Mouse (Mus musculus) midbrain, embryonic 14.5 days (tissue): ENCODE data around the gene Tet3. TPM values are rescaled to one million over a fixed set of nuclear protein-coding genes. Genes with fewer than 3 reads are reported as not detected.

Experiments used
- ATAC-seq: fragments of 200-750 bp; cut with Nextera tagmentation; 2 replicates; pipeline ENCODE4 v1.8.0; 2017; ENCODE audit warnings: moderate number of reproducible peaks, moderate library complexity; ENCODE audit not compliant: low FRiP score, low TSS enrichment
- DNase-seq: peaks from one replicate; pipeline ENCODE4 v3.0.0-alpha.2; 2015
- H3K27ac ChIP-seq: fragments of 300-500 bp; sonication (generic); replicated peaks from 2 replicates; pipeline ENCODE4 v1.5.1; 2014; ENCODE audit warnings: mild to moderate bottlenecking, low read depth, low read length, moderate library complexity
- H3K27me3 ChIP-seq: fragments of 300-500 bp; sonication (generic); 2 replicates; pipeline ENCODE4 v1.6.1; 2014; ENCODE audit warnings: low read length, control low read depth, mixed read lengths; ENCODE audit not compliant: control insufficient read depth, insufficient read depth
- H3K36me3 ChIP-seq: fragments of 300-500 bp; sonication (generic); 2 replicates; pipeline ENCODE4 v1.6.1; 2014; ENCODE audit warnings: low read length, control low read depth; ENCODE audit not compliant: control insufficient read depth, insufficient read depth
- H3K4me1 ChIP-seq: fragments of 300-500 bp; sonication (generic); 2 replicates; pipeline ENCODE4 v1.6.1; 2014; ENCODE audit warnings: mild to moderate bottlenecking, antibody characterized with exemption, low read length, control low read depth; ENCODE audit not compliant: control insufficient read depth, insufficient read depth
- H3K4me2 ChIP-seq: fragments of 300-500 bp; sonication (generic); 2 replicates; pipeline ENCODE4 v1.6.1; 2014; ENCODE audit warnings: mild to moderate bottlenecking, low read length, moderate library complexity
- H3K4me3 ChIP-seq: fragments of 300-500 bp; sonication (generic); replicated peaks from 2 replicates; pipeline ENCODE4 v1.5.1; 2014; ENCODE audit warnings: low read depth, low read length
- H3K9ac ChIP-seq: fragments of 300-500 bp; sonication (generic); replicated peaks from 2 replicates; pipeline ENCODE4 v1.6.1; 2014; ENCODE audit warnings: mild to moderate bottlenecking, low read length, moderate library complexity
- H3K9me3 ChIP-seq: fragments of 300-500 bp; sonication (generic); 2 replicates; pipeline ENCODE4 v1.6.1; 2016; ENCODE audit warnings: low read length, control low read depth, mixed read lengths; ENCODE audit not compliant: control insufficient read depth
- WGBS: fragments of 180-500 bp; shearing (Covaris S2); extraction: QIAGEN DNeasy Blood & Tissue Kit; methylation state at CpG from one replicate; pipeline ENCODE4 v1.1.7; 2014; 5-methylcytosine and 5-hydroxymethylcytosine counted together
- polyA plus RNA-seq: library from polyadenylated mRNA; unstranded; fragments of >200 nt; fragmentation: Nextera tagmentation; extraction: Ambion mirVana; gene quantifications from 2 replicates; pipeline ENCODE4 v1.2.1, GENCODE M21; 2014

Gene Tet3
- polyA plus RNA-seq, 1 experiment from 2014 or later: 56.0 TPM

DNA sequence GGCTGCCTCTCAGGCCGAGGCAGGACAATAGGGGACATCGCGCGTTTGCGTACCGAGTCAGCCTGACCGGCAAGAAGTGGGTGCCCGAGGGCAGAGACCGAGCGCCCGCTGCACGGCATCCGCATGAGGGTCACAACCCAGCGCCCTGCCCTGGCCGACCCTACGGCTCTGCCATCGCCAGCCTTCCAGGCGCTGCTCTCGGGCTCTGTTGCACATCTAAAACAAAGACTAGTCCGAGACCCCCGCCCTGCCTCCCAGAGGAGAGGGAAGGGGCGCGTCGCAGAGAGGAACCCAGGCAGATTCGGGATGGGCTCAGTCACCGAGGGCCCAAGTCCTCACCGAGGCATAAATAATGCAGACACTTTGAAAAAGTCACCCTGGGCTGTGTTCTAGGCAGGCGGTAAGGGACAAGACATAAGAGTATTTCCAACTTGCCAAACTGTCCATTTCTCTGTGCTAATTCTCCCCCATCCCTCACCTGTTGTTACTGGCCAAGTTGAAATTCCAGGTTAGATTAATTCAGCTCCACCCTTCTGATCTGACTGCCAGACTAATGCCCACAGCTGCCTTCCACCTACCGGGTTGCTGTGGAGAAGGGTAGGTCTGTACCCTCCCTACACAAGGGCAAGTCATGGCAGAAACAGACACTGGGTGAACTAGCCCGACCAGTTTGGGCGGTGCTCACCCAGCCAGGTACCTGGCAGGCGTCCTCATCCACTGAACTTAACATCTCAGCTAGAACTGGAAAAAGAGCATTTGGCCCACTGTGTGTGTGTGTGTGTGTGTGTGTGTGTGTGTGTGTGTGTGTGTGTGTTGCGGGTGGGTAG lies 1.7 kb downstream of the Tet3 start:
- Histone ChIP-seq H3K9me3 (no peaks in the 10 kb centered on the region), H3K4me3 (peak overlapping the region; percentile 79), H3K27ac (peak overlapping the region; percentile 96), H3K4me2 (peak overlapping the region; percentile 92), H3K9ac (peak overlapping the region; percentile 97), H3K4me1 (peaks cover 40% of the 10 kb centered on the region), H3K36me3 (0 out of 2 replicates have a peak, but pooled peaks cover 3% of the 10 kb centered on the region), H3K27me3 (no peaks in the 10 kb centered on the region)
- WGBS: 4% methylated on average over 33 of the region's 33 CpGs
- peak; percentile 18; the same call in 1 of the 2 replicates for ATAC-seq
- no peak for DNase-seq

DNA sequence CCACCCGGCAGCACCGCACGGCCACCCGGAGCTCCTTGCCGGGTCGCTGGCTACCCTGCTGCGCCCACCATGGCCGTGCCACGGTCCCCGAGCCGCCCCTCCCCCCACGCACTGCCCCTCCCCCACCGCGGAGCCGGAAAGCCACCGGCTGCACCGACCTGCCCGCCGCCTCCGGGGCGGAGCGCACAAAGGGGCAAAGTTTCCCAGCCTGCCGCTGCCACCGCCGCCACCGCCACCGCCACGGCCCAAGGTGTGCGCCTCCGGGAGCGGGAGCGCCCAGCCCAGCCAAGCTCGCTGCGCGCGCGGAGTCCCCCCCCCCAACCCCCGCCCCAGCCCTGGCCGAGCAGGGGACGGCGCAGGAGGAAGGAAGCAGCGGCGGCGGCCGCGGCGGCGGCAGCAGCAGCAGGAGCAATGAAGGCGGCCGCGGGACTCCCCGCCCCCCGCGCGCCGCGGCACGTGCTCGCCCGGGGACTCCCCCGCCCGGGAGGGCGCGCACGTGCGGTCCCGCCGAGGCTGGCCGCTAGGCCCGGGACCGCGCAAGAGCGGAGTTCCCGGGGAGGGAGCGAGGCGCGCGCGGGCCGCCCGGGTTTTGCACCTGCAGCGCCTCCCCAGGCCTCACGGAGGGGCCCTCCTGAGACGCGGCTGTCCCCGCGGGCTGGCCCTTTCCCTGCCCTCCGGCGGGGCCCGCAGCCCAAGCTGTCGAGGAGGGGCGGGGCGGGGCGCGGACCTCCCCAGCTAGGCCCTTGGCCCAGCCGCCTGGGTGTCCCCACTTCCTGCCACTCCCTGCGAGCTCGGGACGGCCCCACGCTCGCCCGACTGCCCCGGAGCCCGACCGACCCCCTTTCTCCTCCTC lies 2.5 kb downstream of the Tet3 start:
- H3K27ac ChIP-seq: peak overlapping the region; percentile 96

GRCm38 (mm10) chr6:83455328-83456130 lies 3.4 kb downstream of the Tet3 start:
- Histone ChIP-seq H3K27me3 (no peaks in the 10 kb centered on the region), H3K4me1 (peaks cover 57% of the 10 kb centered on the region), H3K4me2 (peak overlapping the region; percentile 92), H3K27ac (peak overlapping the region; percentile 96), H3K4me3 (peak overlapping the region; percentile 79), H3K36me3 (0 out of 2 replicates have a peak, but pooled peaks cover 3% of the 10 kb centered on the region), H3K9ac (peak overlapping the region; percentile 97), H3K9me3 (no peaks in the 10 kb centered on the region)
- peak; percentile 57 for ATAC-seq
- peak; percentile 75 for DNase-seq
- 1% methylated on average over 36 of the region's 41 CpGs for WGBS

More for the DNA sequence above, 2.5 kb downstream of the Tet3 start:
- H3K36me3 ChIP-seq: 0 out of 2 replicates have a peak, but pooled peaks cover 3% of the 10 kb centered on the region
- ATAC-seq: peak; percentile 81
- under 1% methylated on average over 80 of the region's 105 CpGs for WGBS
- H3K9me3 ChIP-seq: no peaks in the 10 kb centered on the region
- H3K4me2 ChIP-seq: peak overlapping the region; percentile 92
- H3K9ac ChIP-seq: peak overlapping the region; percentile 97
- peak overlapping the region; percentile 79 for H3K4me3 ChIP-seq
- H3K27me3 ChIP-seq: no peaks in the 10 kb centered on the region
- peak; percentile 91 for DNase-seq
- peaks cover 48% of the 10 kb centered on the region for H3K4me1 ChIP-seq

GRCm38 (mm10) chr6:83453706-83454105 lies 5.2 kb downstream of the Tet3 start:
- Histone ChIP-seq H3K4me3 (peak overlapping the region; percentile 79), H3K36me3 (peaks cover 11% of the 10 kb centered on the region; the same call in 1 of the 2 replicates), H3K9ac (peak overlapping the region; percentile 97; the same call in 1 of the 2 replicates), H3K4me2 (peak overlapping the region; percentile 92), H3K27ac (no peak overlapping the region; the same call in 1 of the 2 replicates), H3K9me3 (no peaks in the 10 kb centered on the region), H3K27me3 (no peaks in the 10 kb centered on the region), H3K4me1 (peaks cover 70% of the 10 kb centered on the region)
- 35% methylated on average over 11 of the region's 11 CpGs for WGBS
- DNase-seq (no peak), ATAC-seq (no peak)

DNA sequence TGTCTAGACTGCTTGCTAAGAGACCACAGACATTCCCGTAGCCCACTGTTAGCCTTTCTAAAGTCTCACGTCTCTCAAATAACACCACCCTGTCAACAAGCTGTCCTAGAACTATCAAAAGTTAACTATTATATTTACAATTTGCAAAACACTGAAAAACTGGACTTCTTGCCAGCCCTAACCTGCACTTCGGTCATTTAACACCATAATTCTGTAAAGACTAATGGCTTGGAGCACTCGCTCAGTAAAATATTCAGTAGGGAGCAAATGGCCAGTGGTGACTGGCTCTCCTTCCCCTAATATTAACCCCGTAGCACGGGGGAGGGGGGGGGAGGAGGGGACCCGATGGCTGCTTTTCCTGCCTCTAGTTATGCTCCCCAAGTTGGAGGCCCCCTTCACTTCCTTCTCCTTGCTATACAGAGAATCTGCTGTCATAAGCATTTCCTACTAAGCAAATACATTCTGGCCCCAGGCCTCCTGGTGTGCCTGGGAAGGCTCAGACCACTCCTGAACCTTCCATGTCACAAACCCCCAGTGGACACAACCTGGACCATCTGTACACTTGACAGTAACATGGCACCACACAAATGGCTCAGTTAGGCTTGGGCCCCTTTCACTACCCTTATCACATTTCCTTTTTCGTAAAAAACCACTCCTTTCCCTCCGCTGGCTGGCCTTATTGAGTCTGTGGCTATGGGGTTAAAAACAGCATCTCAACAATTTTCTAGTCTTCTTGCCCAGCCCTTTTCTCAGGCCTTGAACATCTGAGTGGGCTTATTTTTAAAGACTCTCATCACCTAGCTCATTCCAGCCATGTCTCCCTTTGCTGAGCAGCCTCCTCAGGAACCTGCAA lies 8.2 kb downstream of the Tet3 start:
- no peak for ATAC-seq
- Histone ChIP-seq H3K9me3 (no peaks in the 10 kb centered on the region), H3K27ac (no peak overlapping the region), H3K36me3 (peaks cover 11% of the 10 kb centered on the region; the same call in 1 of the 2 replicates), H3K27me3 (no peaks in the 10 kb centered on the region), H3K4me3 (no peak overlapping the region), H3K4me2 (peak overlapping the region; percentile 30; the same call in 1 of the 2 replicates), H3K9ac (0 out of 2 replicates have a peak overlapping the region, but pooled peaks have one; percentile 24), H3K4me1 (peaks cover 62% of the 10 kb centered on the region)
- 78% methylated on average over 9 of the region's 9 CpGs for WGBS
- DNase-seq: no peak

GRCm38 (mm10) chr6:83449440-83449839 lies 9.4 kb downstream of the Tet3 start:
- Histone ChIP-seq H3K9me3 (no peaks in the 10 kb centered on the region), H3K27me3 (no peaks in the 10 kb centered on the region), H3K9ac (no peak overlapping the region), H3K27ac (no peak overlapping the region), H3K4me1 (peaks cover 54% of the 10 kb centered on the region), H3K4me2 (no peak overlapping the region), H3K4me3 (no peak overlapping the region), H3K36me3 (peaks cover 10% of the 10 kb centered on the region; the same call in 1 of the 2 replicates)
- 87% methylated on average over 3 of the region's 3 CpGs for WGBS
- no peak for ATAC-seq
- no peak for DNase-seq

- Histone ChIP-seq H3K27ac (no peak overlapping the region), H3K9ac (no peak overlapping the region), H3K9me3 (no peaks in the 10 kb centered on the region), H3K27me3 (no peaks in the 10 kb centered on the region), H3K4me2 (no peak overlapping the region), H3K36me3 (peaks cover 8% of the 10 kb centered on the region; the same call in 1 of the 2 replicates), H3K4me3 (no peak overlapping the region), H3K4me1 (peaks cover 54% of the 10 kb centered on the region)
- WGBS: 89% methylated on average over 4 of the region's 4 CpGs
- DNase-seq (no peak), ATAC-seq (no peak)
Measured at GRCm38 (mm10) chr6:83448911-83449310, 10.0 kb downstream of the Tet3 start.
